Mouse (Mus musculus) frontal cortex, adult (tissue): Measurements from ENCODE around the gene Kcnip3.

Source experiments
- ATAC-seq: cut with Nextera tagmentation; 2 replicates; pipeline ENCODE4 v1.9.2; 2017; ENCODE audit warnings: mild to moderate bottlenecking, moderate library complexity, mixed read lengths; ENCODE audit not compliant: low TSS enrichment

Kcnip3 gene

DNA sequence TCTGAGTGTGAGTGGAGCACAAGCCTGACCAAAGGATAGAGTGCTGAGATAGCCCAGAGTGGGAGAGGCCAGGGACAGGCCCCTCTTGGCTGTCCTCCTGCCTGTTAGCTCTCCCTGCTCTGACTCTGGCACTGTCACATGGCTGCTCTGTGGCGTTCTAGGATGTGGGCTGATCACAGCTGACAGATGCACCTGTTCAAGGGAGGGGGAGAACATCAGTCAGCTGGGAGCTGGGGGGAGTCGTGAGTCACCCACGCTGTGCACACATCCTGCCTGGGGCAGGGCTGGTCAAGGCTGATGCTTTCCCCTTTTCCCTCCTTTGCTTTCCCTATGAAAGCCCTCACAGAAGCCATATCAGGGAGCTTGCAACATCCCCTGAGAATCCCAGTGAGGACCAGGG is 3.6 kb downstream of the Kcnip3 start:
- ATAC-seq = peak; percentile 29

DNA sequence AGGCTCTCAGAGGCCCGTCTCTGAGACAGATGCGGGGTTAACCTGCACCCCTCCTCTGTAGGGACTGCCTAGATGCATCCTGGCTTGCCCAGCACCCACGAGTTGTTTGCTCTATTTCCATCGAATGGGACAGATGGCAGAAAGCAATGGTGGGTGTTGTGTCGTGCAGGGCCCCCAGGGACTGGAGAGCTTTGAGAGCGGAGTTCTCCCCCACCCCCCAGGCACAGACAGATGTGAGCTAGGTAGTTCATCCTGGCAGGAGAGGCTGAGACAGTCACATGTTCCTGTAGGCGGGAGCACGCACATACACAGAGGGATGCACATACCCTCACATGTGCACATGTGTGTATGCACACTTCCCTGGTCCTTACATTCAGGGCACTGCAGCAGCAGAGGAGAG is 4.8 kb downstream of the Kcnip3 start:
- peak; percentile 11 for ATAC-seq

DNA sequence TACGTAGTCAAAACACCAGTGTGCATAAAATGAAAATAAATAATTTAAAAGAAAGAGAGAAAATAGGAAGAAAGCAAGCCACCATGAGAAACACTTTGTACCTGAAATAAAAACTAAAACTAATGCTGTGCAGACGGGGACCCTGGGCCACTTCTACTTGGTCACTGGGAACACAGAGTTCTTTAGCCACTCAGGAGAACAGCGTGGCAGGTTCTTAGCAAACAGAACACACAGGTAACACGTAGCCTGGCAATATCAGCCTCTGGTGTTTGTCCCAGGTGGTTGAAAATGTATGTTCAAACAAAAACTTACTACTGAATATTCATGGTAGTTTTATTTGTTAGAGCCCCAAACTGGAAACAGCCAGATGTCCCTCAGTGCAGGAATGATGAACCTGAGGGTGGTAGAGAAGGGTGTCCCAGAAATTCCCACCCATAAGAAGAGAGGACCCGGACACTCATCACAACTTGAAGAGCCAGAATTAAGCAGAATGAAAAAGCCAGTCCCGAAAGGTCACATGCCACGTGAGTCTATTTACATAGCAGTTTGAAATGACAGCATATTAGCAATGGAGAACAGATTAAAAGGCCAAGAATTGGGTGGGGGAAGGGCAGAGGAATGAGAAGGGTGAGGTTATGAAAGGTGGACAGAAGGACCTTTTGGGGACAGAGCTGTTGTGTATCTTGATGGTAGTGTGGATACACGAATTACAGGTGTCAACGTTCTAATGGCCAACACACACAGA is 7.3 kb downstream of the Kcnip3 start:
- no peak for ATAC-seq

- no peak for ATAC-seq
Observed at GRCm38 (mm10) chr2:127513244-127513643, 8.7 kb downstream of the Kcnip3 start.

- no peak for ATAC-seq
Observed at GRCm38 (mm10) chr2:127511426-127511825, 10.5 kb downstream of the Kcnip3 start.

DNA sequence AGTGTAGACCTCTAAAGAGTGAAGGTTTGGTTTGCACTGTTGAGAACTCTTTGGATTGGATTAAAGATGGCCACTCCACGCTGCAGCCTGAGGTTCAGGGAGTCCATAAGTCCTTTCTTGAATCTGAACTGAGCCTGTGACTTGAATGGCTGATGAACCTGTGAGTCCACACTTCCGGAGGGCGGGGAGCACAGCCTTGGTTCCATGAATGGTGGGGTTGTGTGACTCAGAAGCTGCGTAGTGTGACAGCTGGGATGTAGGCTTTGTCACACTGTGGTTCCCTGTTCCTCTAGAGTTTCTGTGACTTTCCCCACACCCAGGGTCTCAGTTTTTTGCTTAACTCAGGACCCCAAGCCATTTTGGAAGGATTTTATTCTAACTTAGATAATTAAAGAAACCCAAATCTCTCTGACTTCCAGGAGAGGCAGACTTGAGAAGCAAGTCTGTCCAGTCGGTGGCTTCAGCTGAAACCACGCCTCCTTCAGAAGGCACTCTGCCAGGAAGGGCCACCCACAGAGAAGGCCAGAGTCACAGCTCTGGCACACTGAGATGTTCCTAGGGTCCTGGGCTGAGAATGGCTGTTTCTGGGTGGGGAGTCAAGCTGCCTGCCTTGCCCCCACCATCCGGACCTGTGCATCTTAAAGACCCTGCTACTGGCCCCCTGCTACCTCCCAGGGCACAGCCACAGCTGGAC is 13.8 kb downstream of the Kcnip3 start:
- ATAC-seq = no peak; the same call in 1 of the 2 replicates

DNA sequence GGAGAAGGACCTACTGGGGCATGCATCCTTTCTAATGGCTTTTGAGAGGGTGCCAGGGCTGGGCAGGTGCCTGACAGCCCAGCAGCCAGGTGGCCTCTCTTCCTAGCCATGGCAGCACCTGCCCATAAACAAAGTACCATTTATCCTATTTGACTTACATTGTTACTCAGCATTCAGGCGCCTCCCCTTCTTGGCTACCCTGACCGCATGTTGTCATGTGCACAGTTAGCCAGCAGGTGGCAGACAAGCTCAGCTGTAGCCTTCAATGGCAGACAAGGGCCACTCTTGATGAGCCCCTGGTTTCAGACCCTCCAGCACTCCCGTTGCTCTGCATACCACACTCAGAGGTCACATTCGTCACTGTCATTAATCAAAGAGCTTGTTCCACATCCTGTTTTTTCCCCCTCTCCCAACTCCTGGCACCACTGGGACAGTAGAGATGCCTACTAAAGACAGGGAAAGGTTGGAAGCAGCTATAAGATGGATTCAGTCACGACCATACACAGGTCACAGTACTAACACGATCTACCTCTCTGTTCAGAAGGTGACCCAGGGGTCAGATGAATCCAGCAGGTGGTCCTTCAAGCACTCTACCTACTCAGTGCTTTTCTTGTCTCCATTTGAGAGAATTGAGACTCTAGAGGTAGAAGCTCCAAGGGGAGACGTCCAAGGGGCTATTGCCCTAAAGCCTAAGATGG is 14.7 kb downstream of the Kcnip3 start:
- peak; percentile 42; the same call in 1 of the 2 replicates for ATAC-seq

DNA sequence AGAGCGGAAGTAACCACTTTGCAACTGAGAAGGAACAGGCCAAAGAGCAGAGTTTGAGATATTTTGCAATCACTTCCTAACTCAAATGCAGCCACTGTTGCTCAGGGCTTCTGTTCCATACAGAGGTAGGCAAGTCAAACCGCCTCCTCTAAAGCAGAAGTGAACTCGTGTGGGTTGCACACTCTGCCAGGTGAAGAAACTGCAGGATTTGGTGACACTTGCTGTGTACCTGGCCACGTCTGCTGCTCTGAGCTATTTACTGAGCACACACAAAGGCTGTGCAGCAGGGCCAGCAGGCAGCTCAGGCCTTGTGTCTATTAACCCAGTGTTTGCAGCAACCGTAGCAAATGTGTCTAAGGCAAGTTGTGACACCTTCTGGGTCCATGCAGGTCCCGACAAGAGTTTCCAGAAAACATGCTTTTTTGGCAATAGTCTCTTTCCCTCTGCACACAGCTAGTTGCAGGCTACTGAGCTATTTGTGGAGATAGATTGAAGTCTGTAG is 15.7 kb downstream of the Kcnip3 start:
- no peak for ATAC-seq

- no peak for ATAC-seq
Observed at GRCm38 (mm10) chr2:127505196-127505595, 16.7 kb downstream of the Kcnip3 start.

GRCm38 (mm10) chr2:127503751-127504549 is 17.9 kb downstream of the Kcnip3 start:
- ATAC-seq = peak; percentile 18

DNA sequence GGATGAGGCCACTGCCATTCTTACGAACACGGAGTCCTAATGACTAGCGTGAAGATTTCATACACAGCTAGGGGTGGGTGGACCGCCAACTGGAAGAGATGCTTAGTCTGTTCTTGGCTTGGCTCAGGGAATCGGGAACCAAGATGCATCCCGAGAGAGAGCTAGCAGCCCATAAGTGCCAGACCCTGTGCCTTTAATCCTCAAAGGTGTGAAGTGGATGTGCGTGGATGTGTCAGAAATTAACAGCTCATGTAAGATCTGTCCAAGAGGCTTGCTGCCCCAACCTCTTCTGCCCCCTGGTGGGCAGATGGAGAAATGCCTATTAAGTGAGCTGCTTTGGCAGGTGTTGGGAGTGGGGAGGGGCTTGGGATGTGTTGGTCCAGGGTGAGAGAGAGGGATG is 20.8 kb downstream of the Kcnip3 start:
- peak; percentile 60 for ATAC-seq

GRCm38 (mm10) chr2:127498750-127499149 is 23.1 kb downstream of the Kcnip3 start:
- peak; percentile 71 for ATAC-seq

DNA sequence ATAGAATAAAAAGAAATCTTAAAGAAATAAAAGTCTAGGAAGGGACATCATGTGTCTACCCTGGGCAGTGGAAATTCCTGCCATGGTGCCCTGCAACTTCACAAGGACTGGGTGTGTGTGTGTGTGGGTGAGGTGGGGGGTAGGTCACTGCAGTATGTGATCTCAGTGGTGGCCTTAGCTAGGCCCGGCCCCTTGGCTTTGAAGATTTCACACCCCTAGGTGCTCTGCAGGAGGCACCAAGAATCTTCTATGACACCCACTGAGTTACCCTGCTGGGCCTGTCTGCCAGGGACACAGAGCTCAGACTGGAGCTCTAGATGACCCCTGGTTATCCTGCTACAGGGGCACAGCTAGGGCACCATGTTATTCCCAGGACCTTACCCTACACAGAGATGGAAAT is 25.6 kb downstream of the Kcnip3 start:
- ATAC-seq = no peak

GRCm38 (mm10) chr2:127484476-127485170 is 37.3 kb downstream of the Kcnip3 start:
- ATAC-seq = no peak

DNA sequence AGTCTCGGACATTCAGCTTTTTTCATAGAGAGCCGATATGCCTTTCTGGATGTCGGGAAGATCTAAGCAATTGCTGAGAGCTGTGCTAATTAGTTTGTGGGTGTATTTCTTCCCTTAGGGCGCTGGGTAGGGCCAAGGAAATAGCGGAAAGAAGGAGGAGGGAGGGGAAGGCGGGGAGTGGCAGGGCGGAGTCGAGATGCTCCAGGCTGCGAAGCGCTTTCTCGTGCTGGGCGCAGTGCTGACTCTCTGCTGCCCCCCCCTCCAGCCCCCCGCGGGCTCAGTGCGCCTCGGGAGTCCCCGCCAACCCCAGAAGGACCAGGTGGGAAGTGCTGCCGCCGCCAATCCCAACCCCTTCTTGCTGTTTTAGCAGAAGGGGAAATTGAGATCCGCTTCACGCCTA is 38.9 kb downstream of the Kcnip3 start:
- peak; percentile 8; the same call in 1 of the 2 replicates for ATAC-seq

DNA sequence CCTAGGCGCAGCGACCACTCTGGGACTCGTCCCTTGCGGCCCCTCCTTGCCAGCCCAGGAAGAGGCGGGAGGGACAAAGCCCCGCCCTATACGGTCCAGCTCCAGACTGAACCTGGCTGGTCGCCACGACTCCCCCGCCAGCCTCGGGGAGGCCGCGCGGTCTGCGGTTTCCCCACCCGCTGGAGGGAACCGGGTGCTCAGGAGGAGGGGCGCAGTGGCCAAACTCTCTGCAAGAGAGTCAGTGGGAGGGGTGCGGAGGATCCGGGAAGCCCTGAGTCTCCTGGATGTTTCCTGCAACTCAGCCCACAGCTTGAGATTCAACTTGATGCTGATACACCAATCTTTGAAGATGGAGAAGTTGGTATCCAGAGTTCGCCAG is 39.4 kb downstream of the Kcnip3 start:
- peak; percentile 35; the same call in 1 of the 2 replicates for ATAC-seq

- no peak for ATAC-seq
Observed at GRCm38 (mm10) chr2:127481841-127482532, 39.9 kb downstream of the Kcnip3 start.

- ATAC-seq = peak; percentile 29; the same call in 1 of the 2 replicates
Observed at GRCm38 (mm10) chr2:127479763-127480162, 42.1 kb downstream of the Kcnip3 start.

GRCm38 (mm10) chr2:127479210-127479609 is 42.7 kb downstream of the Kcnip3 start:
- ATAC-seq = peak; percentile 58

GRCm38 (mm10) chr2:127472279-127472678 is 49.6 kb downstream of the Kcnip3 start:
- ATAC-seq = no peak
